Mouse (Mus musculus) macrophage (primary cell): ENCODE measurements around the gene AC140267.1. TPM values are rescaled to one million over a fixed set of nuclear protein-coding genes. Genes with fewer than 3 reads are reported as not detected.

Experiments used
- H3K27ac ChIP-seq: fragments of 350-480 bp; formaldehyde crosslinking; 2 replicates; pipeline ENCODE4 v1.9.0; 2021
- H3K36me3 ChIP-seq: fragments of 350-480 bp; formaldehyde crosslinking; 2 replicates; pipeline ENCODE4 v1.9.0; 2021; ENCODE audit errors: inconsistent target
- H3K4me3 ChIP-seq: fragments of 350-480 bp; formaldehyde crosslinking; 2 replicates; pipeline ENCODE4 v1.9.0; 2021; ENCODE audit errors: inconsistent target
- H3K79me2 ChIP-seq: fragments of 350-480 bp; formaldehyde crosslinking; 2 replicates; pipeline ENCODE4 v1.9.0; 2021; ENCODE audit errors: inconsistent target
- WGBS: methylation state at CpG from one replicate; pipeline ENCODE4 v1.1.7; 2026; ENCODE audit warnings: inconsistent platforms; ENCODE audit not compliant: missing documents; 5-methylcytosine and 5-hydroxymethylcytosine counted together
- polyA plus RNA-seq: library from polyadenylated mRNA; stranded (reverse); fragments of 250-400 nt; gene quantifications from 3 replicates; pipeline ENCODE4 v1.2.4, GENCODE M21; 2018; ENCODE audit warnings: inconsistent platforms
- total RNA-seq, 78 experiments: library from RNA; depleted of rRNA; stranded (reverse); fragments of 250-400 nt; gene quantifications; 1 replicate in 9 of 78; 2 replicates in 24 of 78; 3 replicates in 43 of 78; 4 replicates in 2 of 78; pipeline ENCODE4 v1.2.4; 2018; ENCODE audit warnings: inconsistent platforms in 56 of 78

Gene AC140267.1
- total RNA-seq (2018; cell fraction: chromatin; rRNA removed) = not detected
- not detected for total RNA-seq (2018; cell fraction: cytosol; rRNA removed)
- not detected for total RNA-seq (2018; cell fraction: nucleus; rRNA removed)
- polyA plus RNA-seq = not detected in 3 replicates

DNA sequence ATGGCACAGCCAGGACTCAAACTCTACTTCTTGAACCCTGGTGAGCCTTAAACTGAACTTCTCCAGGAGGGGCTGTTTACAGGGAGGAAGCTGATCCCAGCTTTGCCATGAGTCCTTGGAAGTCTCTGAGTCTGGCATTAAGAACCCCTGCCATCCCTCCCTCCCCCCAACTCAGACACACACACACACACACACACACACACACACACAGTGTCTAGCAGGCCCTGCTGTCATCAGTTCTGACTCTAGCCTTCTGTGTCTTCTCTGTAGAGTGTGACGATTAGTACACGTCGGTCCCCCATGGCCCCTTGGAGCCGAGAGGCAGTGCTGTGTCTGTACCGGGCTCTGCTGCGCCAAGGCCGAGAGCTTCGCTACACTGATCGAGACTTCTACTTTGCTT is at the start of gene AC140267.1:
AC140267.1 (plus strand) TSS at position 301 of the 400 bp plus-strand sequence.
- WGBS = 98% methylated on average over 5 of the region's 9 CpGs
- H3K27ac ChIP-seq = peak within 1 kb of the TSS; percentile 77
- H3K4me3 ChIP-seq = peak within 1 kb of the TSS; percentile 94
- H3K36me3 ChIP-seq = peaks cover 37% of the 10 kb centered on the region
- H3K79me2 ChIP-seq = peaks cover 49% of the 10 kb centered on the region

DNA sequence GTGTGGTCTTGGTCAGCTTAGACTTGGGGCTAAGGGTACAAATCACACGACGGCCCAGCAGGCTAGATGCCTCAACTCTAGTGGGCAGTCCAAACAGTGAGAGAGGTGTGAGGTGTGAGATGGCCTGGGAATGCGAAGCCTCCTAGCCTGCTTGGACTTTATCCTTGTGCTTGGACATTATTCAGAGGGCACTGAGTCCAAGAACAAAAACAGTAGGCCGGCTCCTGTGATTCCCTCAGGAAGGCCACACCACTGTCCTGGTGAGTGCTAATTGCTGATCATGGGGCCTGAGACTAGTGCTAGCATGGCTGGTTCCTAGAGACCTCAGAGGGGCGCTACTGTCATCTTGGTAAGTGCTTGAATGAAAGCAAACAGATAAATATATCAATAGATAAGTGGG is 46.7 kb upstream of the AC140267.1 start:
- H3K79me2 ChIP-seq = no peaks in the 10 kb centered on the region

GRCm38 (mm10) chr15:80190075-80190474 is 45.6 kb upstream of the AC140267.1 start:
- H3K36me3 ChIP-seq = no peaks in the 10 kb centered on the region
- WGBS = 85% methylated on average over 4 of the region's 4 CpGs
- H3K27ac ChIP-seq = no peak overlapping the region
- H3K4me3 ChIP-seq = no peak overlapping the region
- H3K79me2 ChIP-seq = no peaks in the 10 kb centered on the region

More for the DNA sequence above, 46.7 kb upstream of the AC140267.1 start:
- Histone ChIP-seq H3K4me3 (no peak overlapping the region), H3K27ac (no peak overlapping the region), H3K36me3 (no peaks in the 10 kb centered on the region)
- 86% methylated on average over 5 of the region's 5 CpGs for WGBS

- Histone ChIP-seq H3K4me3 (no peak overlapping the region), H3K27ac (no peak overlapping the region), H3K36me3 (no peaks in the 10 kb centered on the region), H3K79me2 (no peaks in the 10 kb centered on the region)
- 76% methylated on average over 7 of the region's 8 CpGs for WGBS
Observed at GRCm38 (mm10) chr15:80191585-80192245, 43.9 kb upstream of the AC140267.1 start.

GRCm38 (mm10) chr15:80192246-80192585 is 43.4 kb upstream of the AC140267.1 start:
- 72% methylated on average over 6 of the region's 6 CpGs for WGBS
- Histone ChIP-seq H3K27ac (no peak overlapping the region), H3K36me3 (no peaks in the 10 kb centered on the region), H3K4me3 (no peak overlapping the region), H3K79me2 (no peaks in the 10 kb centered on the region)

DNA sequence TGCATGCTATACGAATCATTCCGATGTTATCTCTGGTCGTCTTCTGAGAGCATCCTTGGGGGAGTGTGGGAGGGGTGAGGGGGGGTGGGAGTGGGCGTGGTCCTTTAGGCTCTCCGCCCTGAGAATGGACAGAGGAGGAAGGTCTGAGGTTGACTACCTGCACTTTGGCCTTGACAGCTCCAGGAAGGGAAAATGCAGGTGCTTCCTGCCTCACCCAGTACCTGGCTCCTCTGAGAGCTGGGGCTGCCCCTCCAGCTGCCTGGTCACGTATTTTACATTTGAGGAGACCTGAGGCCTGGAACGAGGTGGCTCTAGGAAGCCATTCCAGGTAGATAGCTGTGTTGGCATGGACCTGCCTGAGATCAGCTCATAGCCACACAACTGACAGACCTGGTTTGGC is 42.8 kb upstream of the AC140267.1 start:
- Histone ChIP-seq H3K27ac (no peak overlapping the region), H3K79me2 (no peaks in the 10 kb centered on the region), H3K4me3 (no peak overlapping the region), H3K36me3 (no peaks in the 10 kb centered on the region)
- 21% methylated on average over 4 of the region's 7 CpGs for WGBS

- no peaks in the 10 kb centered on the region for H3K79me2 ChIP-seq
- no peak overlapping the region for H3K4me3 ChIP-seq
- H3K27ac ChIP-seq = no peak overlapping the region
- WGBS = 86% methylated on average over 1 of the region's 2 CpGs
- H3K36me3 ChIP-seq = no peaks in the 10 kb centered on the region
Observed at GRCm38 (mm10) chr15:80199556-80199955, 36.1 kb upstream of the AC140267.1 start.

GRCm38 (mm10) chr15:80202111-80202775 is 33.4 kb upstream of the AC140267.1 start:
- WGBS = 85% methylated on average over 6 of the region's 6 CpGs
- Histone ChIP-seq H3K4me3 (no peak overlapping the region), H3K27ac (no peak overlapping the region), H3K36me3 (no peaks in the 10 kb centered on the region), H3K79me2 (no peaks in the 10 kb centered on the region)

GRCm38 (mm10) chr15:80203406-80203805 is 32.2 kb upstream of the AC140267.1 start:
- Histone ChIP-seq H3K79me2 (no peaks in the 10 kb centered on the region), H3K27ac (no peak overlapping the region), H3K4me3 (no peak overlapping the region), H3K36me3 (no peaks in the 10 kb centered on the region)
- 25% methylated on average over 4 of the region's 4 CpGs for WGBS

DNA sequence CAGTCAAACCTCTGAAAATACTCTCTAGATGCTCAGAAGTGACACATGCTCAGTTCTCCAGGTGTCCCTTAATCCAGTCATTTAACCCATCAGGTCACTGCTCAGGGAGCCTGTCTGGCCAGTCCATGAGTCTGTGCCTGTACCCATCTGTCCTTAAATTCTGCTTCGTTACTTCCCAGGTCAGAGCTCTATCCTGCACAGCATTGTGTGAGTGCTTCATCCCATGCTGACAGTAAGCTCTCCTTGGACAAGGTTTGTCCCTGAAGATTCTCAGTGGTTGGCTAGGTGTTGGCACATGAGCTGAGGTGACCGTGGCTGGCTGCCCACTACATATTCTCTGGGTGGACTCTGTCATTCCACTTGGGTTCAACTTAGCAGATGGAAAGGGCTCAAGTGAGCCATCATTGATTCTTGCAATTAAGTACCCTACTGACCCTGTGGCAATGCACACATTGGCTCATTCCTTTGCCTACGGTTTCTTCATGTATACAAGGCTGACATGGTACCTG is 29.5 kb upstream of the AC140267.1 start:
- H3K79me2 ChIP-seq = no peaks in the 10 kb centered on the region
- no peak overlapping the region for H3K4me3 ChIP-seq
- no peaks in the 10 kb centered on the region for H3K36me3 ChIP-seq
- 91% methylated on average over 3 of the region's 3 CpGs for WGBS
- H3K27ac ChIP-seq = no peak overlapping the region

DNA sequence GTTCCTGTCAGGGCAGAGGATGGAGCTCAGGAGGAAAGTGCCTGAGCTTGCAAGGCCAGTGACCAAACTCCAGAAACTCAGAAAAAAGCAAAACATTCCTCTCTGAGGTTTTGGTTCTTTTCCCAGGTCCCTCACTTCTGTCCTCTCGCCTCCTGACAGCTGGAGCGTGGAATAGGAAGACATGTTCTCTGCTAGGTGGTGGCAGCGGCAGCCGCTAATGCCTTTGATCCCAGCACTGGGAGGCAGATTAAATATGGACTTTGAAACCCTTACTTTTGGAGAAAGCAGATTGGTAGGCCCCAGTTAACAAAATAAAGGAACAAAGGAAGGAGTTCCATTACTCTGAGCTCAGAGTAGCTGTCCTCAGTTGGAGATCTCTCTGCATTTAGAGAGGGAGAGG is 27.2 kb upstream of the AC140267.1 start:
- Histone ChIP-seq H3K79me2 (no peaks in the 10 kb centered on the region), H3K27ac (no peak overlapping the region), H3K4me3 (no peak overlapping the region), H3K36me3 (no peaks in the 10 kb centered on the region)
- WGBS = 94% methylated on average over 4 of the region's 4 CpGs

- Histone ChIP-seq H3K79me2 (peaks cover 9% of the 10 kb centered on the region; the same call in 1 of the 2 replicates), H3K27ac (no peak overlapping the region), H3K36me3 (no peaks in the 10 kb centered on the region), H3K4me3 (no peak overlapping the region)
Observed at GRCm38 (mm10) chr15:80213688-80214087, 21.9 kb upstream of the AC140267.1 start.

DNA sequence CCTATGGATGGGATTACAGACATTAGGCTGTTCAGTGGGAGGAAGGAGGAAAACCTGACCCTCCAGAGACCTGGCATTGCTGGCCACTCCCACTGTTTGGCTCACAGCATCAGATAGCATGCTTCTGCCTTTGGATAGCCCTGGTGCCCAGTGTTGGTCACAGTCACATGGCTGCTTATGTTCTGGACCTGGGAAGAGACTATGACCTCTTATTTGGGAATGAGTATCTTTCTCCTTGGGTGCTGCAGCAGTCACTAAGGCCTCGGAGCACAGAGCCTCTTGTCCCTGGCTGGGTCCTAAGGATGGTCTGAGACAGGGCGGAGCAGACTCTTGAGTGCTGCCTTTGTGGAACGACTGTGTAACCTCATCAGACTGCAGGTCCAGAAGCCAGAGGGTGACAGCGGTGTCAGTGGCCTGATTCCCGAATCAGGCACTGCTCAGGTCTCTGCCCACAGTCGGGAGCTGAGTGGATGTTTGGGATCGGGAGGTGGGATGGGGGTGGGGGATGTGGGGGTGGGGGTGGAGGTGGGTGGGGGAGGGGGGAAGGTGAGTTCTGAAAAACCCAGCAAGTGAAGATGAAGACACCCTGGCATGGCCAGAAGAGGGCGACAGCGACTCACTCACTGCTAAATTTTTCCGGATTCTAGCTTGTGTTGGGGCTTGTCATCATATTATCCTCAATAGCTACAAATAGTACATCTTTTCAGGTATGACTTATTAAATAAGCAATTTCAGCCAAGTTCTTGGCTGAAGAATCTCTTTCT is 19.7 kb upstream of the AC140267.1 start:
- H3K79me2 ChIP-seq = peaks cover 11% of the 10 kb centered on the region; the same call in 1 of the 2 replicates
- no peak overlapping the region for H3K27ac ChIP-seq
- no peak overlapping the region for H3K4me3 ChIP-seq
- no peaks in the 10 kb centered on the region for H3K36me3 ChIP-seq
- 13% methylated on average over 4 of the region's 10 CpGs for WGBS

GRCm38 (mm10) chr15:80216480-80216820 is 19.2 kb upstream of the AC140267.1 start:
- Histone ChIP-seq H3K4me3 (no peak overlapping the region), H3K27ac (no peak overlapping the region), H3K36me3 (no peaks in the 10 kb centered on the region), H3K79me2 (peaks cover 11% of the 10 kb centered on the region; the same call in 1 of the 2 replicates)
- WGBS = 32% methylated on average over 9 of the region's 9 CpGs

GRCm38 (mm10) chr15:80217476-80217875 is 18.2 kb upstream of the AC140267.1 start:
- Histone ChIP-seq H3K4me3 (no peak overlapping the region), H3K79me2 (peaks cover 11% of the 10 kb centered on the region; the same call in 1 of the 2 replicates), H3K27ac (peak overlapping the region; percentile 100), H3K36me3 (no peaks in the 10 kb centered on the region)
- WGBS = 81% methylated on average over 10 of the region's 10 CpGs
